Mouse (Mus musculus): ENCODE results near the gene Tmem109.
A peak's percentile ranks its signal among the peaks of the same experiment; 100 is the strongest.

The Tmem109 gene

GRCm38 (mm10) chr19:10839010-10839892, 42.5 kb downstream of the Tmem109 start, which contains the start of gene Slc15a3:
Slc15a3 (plus strand) TSS chr19:10839727.
- DNase-seq: no peak

GRCm38 (mm10) chr19:10835671-10836070, 46.1 kb downstream of the Tmem109 start:
- DNase-seq: no peak

GRCm38 (mm10) chr19:10833611-10834010, 48.2 kb downstream of the Tmem109 start:
- DNase-seq: no peak

- DNase-seq: no peak
Observed at GRCm38 (mm10) chr19:10832030-10832429, 49.8 kb downstream of the Tmem109 start.

- DNase-seq: peak; percentile 95
Observed at GRCm38 (mm10) chr19:10831424-10831823, 50.4 kb downstream of the Tmem109 start.

GRCm38 (mm10) chr19:10829436-10830175, 52.2 kb downstream of the Tmem109 start, which contains the start of gene Cd6:
Cd6 (minus strand) TSS chr19:10830058.
- peak; percentile 76 for DNase-seq

- DNase-seq: peak; percentile 63
Observed at GRCm38 (mm10) chr19:10828321-10828720, 53.5 kb downstream of the Tmem109 start.

GRCm38 (mm10) chr19:10824061-10824460, 57.7 kb downstream of the Tmem109 start:
- DNase-seq: no peak

- no peak for DNase-seq
Observed at GRCm38 (mm10) chr19:10822534-10822933, 59.3 kb downstream of the Tmem109 start.

GRCm38 (mm10) chr19:10821319-10821718, 60.5 kb downstream of the Tmem109 start:
- DNase-seq: no peak
